Mouse (Mus musculus) ovary, adult 18-20 months (tissue): ENCODE measurements at regions not wholly inside any gene's neighbourhood (a gene's known extent, or its start where the extent isn't known, plus 50 kb on each side); places are given as distances from the start of the nearest gene placed in this dataset.

ENCODE experiments used
- DNase-seq: peaks from one replicate; pipeline ENCODE4 v3.0.0; 2022; ENCODE audit warnings: low spot score, mixed read lengths

DNA sequence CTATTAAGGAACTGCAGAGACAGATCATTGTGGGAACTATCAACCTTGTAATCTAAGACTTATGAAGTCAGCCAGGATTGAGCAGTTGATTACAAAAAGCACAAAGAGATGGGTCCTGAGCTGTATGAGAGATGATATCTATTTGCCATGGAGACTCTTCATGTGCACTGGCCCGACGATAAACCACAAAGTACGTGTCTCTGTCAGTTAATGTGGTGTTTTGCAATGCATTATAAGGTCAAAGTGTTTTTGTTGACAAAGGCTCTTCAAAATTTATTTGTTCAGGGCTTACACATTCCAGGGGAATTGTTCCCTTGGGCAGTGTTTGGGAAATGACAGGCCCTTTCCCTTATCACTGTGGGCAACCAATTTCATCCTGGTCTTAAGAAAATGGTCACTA is 65.7 kb upstream of the Thpo start:
- DNase-seq, result no peak

DNA sequence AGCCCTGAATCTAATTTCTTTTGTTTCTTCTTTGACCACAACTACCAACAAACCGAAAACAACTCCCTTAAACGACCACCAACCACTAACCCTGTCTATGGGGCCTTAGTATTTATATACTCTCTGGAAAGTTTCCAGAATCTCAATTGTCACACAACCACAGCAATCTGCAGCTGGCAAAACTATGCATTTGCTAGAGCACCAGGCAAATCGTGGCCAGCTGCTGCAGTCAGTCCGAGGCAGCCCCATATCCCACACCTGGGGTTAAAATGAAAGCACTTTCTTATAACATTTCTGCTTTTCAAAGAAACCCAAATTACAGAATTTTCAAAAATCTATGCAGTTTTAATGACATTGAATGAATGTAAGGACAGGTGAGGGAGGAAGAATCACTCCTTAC is 63.8 kb upstream of the Thpo start:
- DNase-seq, result no peak

DNA sequence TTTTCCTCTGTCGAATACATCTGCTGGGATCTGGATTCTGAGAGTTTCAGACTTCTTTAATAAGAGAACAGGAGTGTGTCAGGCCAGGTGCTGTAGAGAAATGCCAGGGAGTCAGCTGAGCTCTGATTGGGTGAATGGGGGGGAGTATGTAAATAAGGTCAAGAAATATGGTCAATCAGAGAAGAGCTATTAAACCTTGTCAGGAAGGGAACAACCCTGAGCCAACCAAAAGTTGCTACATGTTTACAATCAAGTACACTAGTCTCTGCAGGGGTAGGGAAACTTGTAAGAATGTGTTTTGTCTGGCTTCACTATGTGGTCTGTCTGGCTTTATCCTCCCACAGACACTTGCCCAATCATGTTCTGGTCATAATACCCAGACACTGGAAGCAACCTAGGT is 60.4 kb upstream of the Thpo start:
- no peak for DNase-seq
